Mouse (Mus musculus) bone marrow, adult 2 months (tissue): ENCODE measurements around the gene Hist1h3d.
"Not testable (repeated sequence)": the region's sequence is repeated elsewhere in the genome, so short reads cannot be mapped to it uniquely, and the experiment has no call there.

Experiments used
- CTCF ChIP-seq: fragments of 200-500 bp; IDR thresholded peaks from 2 replicates; pipeline ENCODE4 v1.5.1; 2011; ENCODE audit warnings: low read length, control low read depth; ENCODE audit not compliant: control insufficient read depth, insufficient read depth
- POLR2A ChIP-seq: fragments of 200-500 bp; IDR thresholded peaks from 2 replicates; pipeline ENCODE4 v1.6.1; 2011; ENCODE audit warnings: low read depth, mild to moderate bottlenecking, control low read depth, low read length, borderline replicate concordance; ENCODE audit not compliant: control insufficient read depth

- peak; percentile 98 for TF ChIP-seq POLR2A
- not testable (repeated sequence) for TF ChIP-seq CTCF
These were observed 46.7 kb downstream of the Hist1h3d start, which contains the start of gene Hist1h1e for GRCm38 (mm10) chr13:23622175-23622671.
